Mouse (Mus musculus) thymus, adult 2 months (tissue): Measurements from ENCODE around the gene Il23r.

Experiments used
- CTCF ChIP-seq: fragments of 200-500 bp; IDR thresholded peaks from 2 replicates; pipeline ENCODE4 v1.5.1; 2012; ENCODE audit warnings: mild to moderate bottlenecking, control low read depth, low read length, moderate library complexity, borderline replicate concordance; ENCODE audit not compliant: control insufficient read depth, poor library complexity, insufficient read depth; ENCODE audit errors: extremely low read depth
- POLR2A ChIP-seq: fragments of 200-500 bp; IDR thresholded peaks from 2 replicates; pipeline ENCODE4 v1.6.1; 2012; ENCODE audit warnings: mild to moderate bottlenecking, low read length, control low read depth, moderate library complexity; ENCODE audit not compliant: control insufficient read depth, poor library complexity, insufficient read depth; ENCODE audit errors: extremely low read depth

- TF ChIP-seq CTCF (no peak), POLR2A (no peak)
Observed at GRCm38 (mm10) chr6:67451330-67451729, 40.3 kb downstream of the Il23r start.
